Mouse (Mus musculus) small intestine, adult 2 months (tissue): ENCODE results near the gene Mxd4. TPM values are rescaled to one million over a fixed set of nuclear protein-coding genes. Genes with fewer than 3 reads are reported as not detected.

Experiments used
- H3K27ac ChIP-seq: fragments of 200-500 bp; 2 replicates; pipeline ENCODE4 v1.5.1; 2012; ENCODE audit warnings: low read depth, low read length, control low read depth, inconsistent platforms; ENCODE audit not compliant: insufficient read depth
- H3K27me3 ChIP-seq: fragments of 200-500 bp; 2 replicates; pipeline ENCODE4 v1.6.1; 2012; ENCODE audit warnings: mild to moderate bottlenecking, moderate library complexity, low read length, inconsistent platforms; ENCODE audit not compliant: control insufficient read depth, insufficient read depth
- H3K36me3 ChIP-seq: fragments of 200-500 bp; 2 replicates; pipeline ENCODE4 v1.6.1; 2012; ENCODE audit warnings: mild to moderate bottlenecking, low read length, control low read depth, inconsistent platforms; ENCODE audit not compliant: control insufficient read depth, insufficient read depth
- H3K4me1 ChIP-seq: fragments of 200-500 bp; 2 replicates; pipeline ENCODE4 v1.6.1; 2012; ENCODE audit warnings: low read length, inconsistent platforms, mixed read lengths; ENCODE audit not compliant: control insufficient read depth, insufficient read depth, insufficient read length
- H3K4me3 ChIP-seq: fragments of 200-500 bp; 2 replicates; pipeline ENCODE4 v1.5.1; 2012; ENCODE audit warnings: low read depth, mild to moderate bottlenecking, control low read depth, inconsistent platforms, low read length, moderate library complexity
- CTCF ChIP-seq: fragments of 200-500 bp; IDR thresholded peaks from 2 replicates; pipeline ENCODE4 v1.5.1; 2012; ENCODE audit warnings: low read depth, mild to moderate bottlenecking, control low read depth, inconsistent platforms, low read length, moderate library complexity, mixed read lengths; ENCODE audit not compliant: insufficient replicate concordance, insufficient read length; ENCODE audit errors: extremely low read depth
- POLR2A ChIP-seq: fragments of 200-500 bp; IDR thresholded peaks from 2 replicates; pipeline ENCODE4 v1.6.1; 2012; ENCODE audit warnings: low read depth, mild to moderate bottlenecking, control low read depth, inconsistent platforms, low read length, moderate library complexity
- WGBS: fragments of 180-500 bp; shearing (Covaris S2); methylation state at CpG from one replicate; pipeline ENCODE4 v1.1.7; 2018; 5-methylcytosine and 5-hydroxymethylcytosine counted together
- polyA plus RNA-seq: library from polyadenylated mRNA; depleted of rRNA; stranded (reverse); fragments of >200 nt; gene quantifications from 2 replicates; pipeline ENCODE4 v1.2.3, GENCODE M21; 2012

Gene Mxd4
- polyA plus RNA-seq, 1 experiment: 154 TPM

DNA sequence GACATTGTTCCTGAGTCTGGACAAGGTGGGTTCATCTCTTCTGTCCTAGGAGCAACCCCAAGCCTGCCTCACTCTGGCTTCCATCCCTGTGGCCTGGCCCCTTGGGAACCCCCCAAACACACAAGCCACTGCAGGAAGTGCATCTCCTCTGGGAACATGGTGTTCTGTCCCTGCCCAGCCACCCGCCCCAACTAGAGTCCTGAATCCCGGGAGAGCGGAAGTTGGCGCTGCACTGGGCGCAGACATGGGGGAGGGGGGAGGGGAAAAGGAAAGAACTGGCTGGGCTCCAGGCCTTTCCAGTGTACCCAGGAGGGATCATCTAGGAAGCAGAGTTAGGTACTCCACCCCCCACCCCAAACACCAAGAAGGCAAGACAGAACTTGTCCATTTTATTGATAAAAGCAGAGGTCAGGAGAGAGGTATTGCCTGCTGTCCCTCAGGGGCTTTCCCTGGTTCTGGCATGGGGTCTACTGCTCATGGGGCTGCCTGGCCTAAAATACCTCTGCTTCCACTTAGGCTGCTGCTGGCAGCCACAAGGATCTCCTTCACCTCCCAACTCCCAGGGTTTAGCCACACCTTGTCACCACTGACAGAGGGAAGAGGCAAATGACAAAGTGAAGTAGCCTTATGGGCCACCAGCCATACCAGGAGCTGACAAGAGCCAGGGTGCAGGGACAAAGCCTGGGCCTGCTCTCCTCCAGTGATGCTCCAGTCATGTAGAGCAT, 4.2 kb downstream of the Mxd4 start:
- TF ChIP-seq CTCF (no peak), POLR2A (no peak)

DNA sequence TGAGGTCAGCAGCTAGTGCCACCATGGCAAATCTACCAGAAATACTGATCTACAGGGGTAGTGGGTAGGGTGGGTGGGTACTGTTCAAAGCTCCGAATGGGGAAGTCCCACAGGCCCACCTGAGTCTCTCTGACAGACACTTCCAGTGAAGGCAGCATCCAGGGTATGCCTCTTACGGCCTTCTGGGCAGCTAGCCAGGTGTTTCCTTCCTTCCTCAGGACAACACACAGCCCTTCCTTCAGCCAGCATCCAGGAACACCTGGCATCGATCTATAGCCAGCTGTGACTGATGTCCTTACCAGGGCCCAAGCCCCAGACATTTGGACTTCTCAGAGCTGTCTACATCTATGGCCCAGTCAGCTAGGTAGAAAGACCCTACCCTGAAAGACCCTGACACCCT, 5.0 kb downstream of the Mxd4 start:
- H3K27ac ChIP-seq: 0 out of 2 replicates have a peak overlapping the region, but pooled peaks have one; percentile 4
- WGBS: 57% methylated on average over 3 of the region's 3 CpGs

More for the DNA sequence above, 4.2 kb downstream of the Mxd4 start:
- H3K4me3 ChIP-seq: no peak overlapping the region
- WGBS: 52% methylated on average over 5 of the region's 5 CpGs
- H3K4me1 ChIP-seq: peaks cover 17% of the 10 kb centered on the region
- no peaks in the 10 kb centered on the region for H3K27me3 ChIP-seq
- peaks cover 15% of the 10 kb centered on the region for H3K36me3 ChIP-seq
- no peak overlapping the region for H3K27ac ChIP-seq

DNA sequence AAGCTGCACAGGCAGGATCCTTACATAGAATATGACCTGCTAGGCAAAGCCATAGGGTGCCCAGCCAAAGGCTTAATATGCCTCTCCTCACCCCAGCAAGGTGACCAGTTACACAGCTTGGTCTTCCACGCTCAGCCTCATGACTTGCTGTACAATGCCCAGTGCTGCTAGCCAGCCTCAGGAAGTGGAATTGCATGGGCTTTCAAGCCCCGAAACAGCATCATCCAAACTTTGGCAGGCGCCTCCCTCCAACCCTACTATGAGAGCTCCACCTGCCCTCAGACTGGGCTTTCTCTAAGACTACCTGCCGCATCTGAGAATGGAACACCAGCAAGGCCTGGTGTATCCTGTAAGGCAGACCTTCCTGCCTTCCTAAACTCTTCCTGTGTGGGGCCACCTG, 9.7 kb downstream of the Mxd4 start:
- no peaks in the 10 kb centered on the region for H3K27me3 ChIP-seq
- H3K4me1 ChIP-seq: peaks cover 3% of the 10 kb centered on the region; the same call in 1 of the 2 replicates
- TF ChIP-seq POLR2A: no peak
- TF ChIP-seq CTCF: no peak
- no peak overlapping the region for H3K4me3 ChIP-seq
- peaks cover 46% of the 10 kb centered on the region for H3K36me3 ChIP-seq
- no peak overlapping the region for H3K27ac ChIP-seq
- 95% methylated on average over 4 of the region's 4 CpGs for WGBS

More for the DNA sequence above, 5.0 kb downstream of the Mxd4 start:
- H3K4me3 ChIP-seq: no peak overlapping the region
- H3K27me3 ChIP-seq: no peaks in the 10 kb centered on the region
- H3K36me3 ChIP-seq: peaks cover 18% of the 10 kb centered on the region
- peaks cover 17% of the 10 kb centered on the region for H3K4me1 ChIP-seq
- no peak for TF ChIP-seq CTCF
- no peak for TF ChIP-seq POLR2A

DNA sequence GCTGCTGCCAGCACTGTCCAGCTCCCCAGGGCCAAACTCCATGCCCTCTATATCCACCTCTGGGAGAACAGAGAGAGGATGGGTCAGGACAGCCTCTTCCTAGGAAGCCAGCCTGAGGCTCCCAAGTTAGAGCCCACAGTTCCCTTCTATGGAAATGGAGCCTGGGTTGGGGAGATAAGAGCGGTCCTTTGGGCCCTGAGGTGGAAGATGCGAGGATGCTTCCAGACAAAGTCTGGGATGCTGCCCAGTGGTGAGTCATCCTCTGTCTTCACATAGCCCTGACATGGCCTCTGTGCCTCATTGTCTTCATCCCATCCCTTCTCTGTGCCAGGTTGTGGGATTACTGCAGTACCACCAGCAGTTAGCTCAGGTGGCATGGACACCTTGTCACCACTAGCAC, 10.4 kb downstream of the Mxd4 start:
- H3K36me3 ChIP-seq: peaks cover 44% of the 10 kb centered on the region
- no peak for TF ChIP-seq POLR2A
- TF ChIP-seq CTCF: no peak
- peaks cover 3% of the 10 kb centered on the region; the same call in 1 of the 2 replicates for H3K4me1 ChIP-seq
- WGBS: 87% methylated on average over 2 of the region's 2 CpGs
- H3K27me3 ChIP-seq: no peaks in the 10 kb centered on the region
- H3K27ac ChIP-seq: no peak overlapping the region
- H3K4me3 ChIP-seq: no peak overlapping the region

DNA sequence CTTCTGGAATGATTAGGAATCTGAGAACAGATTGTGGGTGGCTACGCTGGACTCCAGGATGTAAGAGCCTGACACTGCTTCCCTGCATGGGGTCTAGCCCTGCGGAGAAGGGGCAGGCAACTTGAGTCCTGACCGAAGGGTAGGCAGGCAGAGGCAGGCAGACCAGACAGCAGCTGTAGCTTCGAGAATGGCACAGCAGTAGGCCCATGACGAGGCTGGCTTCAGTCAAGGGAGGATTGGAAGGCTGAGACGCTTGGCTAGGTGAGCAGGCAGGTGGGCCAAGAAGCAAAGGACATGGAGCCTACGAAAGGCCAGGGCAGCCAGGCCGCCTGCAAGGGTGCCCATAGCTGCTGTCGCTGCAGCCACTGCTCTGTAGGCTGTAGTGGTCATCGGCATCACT, 10.8 kb downstream of the Mxd4 start:
- Histone ChIP-seq H3K27ac (no peak overlapping the region), H3K36me3 (peaks cover 44% of the 10 kb centered on the region), H3K27me3 (no peaks in the 10 kb centered on the region), H3K4me3 (no peak overlapping the region), H3K4me1 (no peaks in the 10 kb centered on the region)
- 92% methylated on average over 10 of the region's 10 CpGs for WGBS
- TF ChIP-seq CTCF (no peak), POLR2A (no peak)

DNA sequence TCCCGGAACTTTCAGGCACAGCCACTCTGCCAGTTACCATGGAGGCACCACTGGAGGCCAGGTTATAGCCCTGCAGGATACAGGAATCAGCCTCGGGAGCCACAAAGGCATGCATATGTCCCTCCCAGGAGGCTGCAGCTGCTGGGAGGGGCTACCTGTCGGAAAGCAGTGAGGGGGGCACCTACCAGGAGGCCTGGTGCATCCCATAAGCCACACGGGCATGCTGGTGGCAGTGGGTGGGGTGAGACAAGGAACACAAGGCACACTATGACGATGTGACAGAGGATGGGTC, 12.2 kb downstream of the Mxd4 start:
- no peak overlapping the region for H3K27ac ChIP-seq
- WGBS: 70% methylated on average over 5 of the region's 5 CpGs
- no peaks in the 10 kb centered on the region for H3K4me1 ChIP-seq
- H3K27me3 ChIP-seq: no peaks in the 10 kb centered on the region
- no peak overlapping the region for H3K4me3 ChIP-seq
- TF ChIP-seq CTCF (no peak), POLR2A (no peak)
- peaks cover 40% of the 10 kb centered on the region for H3K36me3 ChIP-seq

DNA sequence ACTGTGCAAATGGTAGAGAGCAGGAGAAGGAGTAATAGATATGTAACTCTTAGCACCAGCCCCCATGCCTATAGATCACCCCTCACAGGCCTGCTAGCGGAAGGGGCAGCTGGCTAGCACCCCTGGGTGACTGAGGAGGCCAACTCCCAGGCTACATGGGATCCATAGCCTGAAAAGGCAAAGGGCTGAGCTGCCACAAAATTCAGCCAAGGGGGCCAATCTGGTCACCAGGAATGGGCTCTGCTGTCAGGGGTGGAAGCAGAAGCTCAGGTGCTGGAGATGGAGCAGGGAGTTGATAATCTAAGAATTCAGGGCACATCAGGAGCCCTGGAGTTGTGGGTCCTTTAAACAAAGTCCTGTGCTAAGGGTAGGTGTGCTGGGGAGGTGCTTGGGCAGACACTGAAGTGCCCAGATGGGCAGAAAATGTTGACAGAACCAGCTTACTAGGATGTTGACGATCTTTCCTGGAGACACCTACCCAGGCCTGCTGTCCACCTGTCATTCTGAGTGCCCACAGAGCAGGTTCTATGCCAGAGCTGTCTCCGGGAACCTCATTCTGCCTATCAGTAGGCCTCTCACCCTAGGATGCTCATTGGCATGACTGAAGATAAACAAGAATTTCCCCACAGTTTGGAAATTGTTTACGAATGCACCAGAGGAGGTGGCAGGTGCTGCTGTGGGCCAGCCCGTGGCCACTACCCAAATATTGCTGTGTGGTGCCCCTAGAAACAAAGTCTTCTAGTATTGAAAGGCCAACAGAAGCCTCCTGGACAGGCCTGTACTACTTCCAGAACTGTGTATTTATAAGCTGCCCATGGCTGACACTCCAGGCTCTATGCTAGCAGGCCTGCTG, 12.7 kb downstream of the Mxd4 start:
- peaks cover 35% of the 10 kb centered on the region for H3K36me3 ChIP-seq
- WGBS: 74% methylated on average over 5 of the region's 5 CpGs
- no peaks in the 10 kb centered on the region for H3K27me3 ChIP-seq
- no peaks in the 10 kb centered on the region for H3K4me1 ChIP-seq
- H3K4me3 ChIP-seq: no peak overlapping the region
- no peak for TF ChIP-seq POLR2A
- no peak for TF ChIP-seq CTCF
- no peak overlapping the region for H3K27ac ChIP-seq
